Mouse (Mus musculus): ENCODE data around the gene Olfr906. TPM values are rescaled to one million over a fixed set of nuclear protein-coding genes. Genes with fewer than 3 reads are reported as not detected.

The Olfr906 gene
- not detected in 2 replicates for polyA plus RNA-seq (2015; fragmentation: Nextera tagmentation; extraction: Ambion mirVana)

DNA sequence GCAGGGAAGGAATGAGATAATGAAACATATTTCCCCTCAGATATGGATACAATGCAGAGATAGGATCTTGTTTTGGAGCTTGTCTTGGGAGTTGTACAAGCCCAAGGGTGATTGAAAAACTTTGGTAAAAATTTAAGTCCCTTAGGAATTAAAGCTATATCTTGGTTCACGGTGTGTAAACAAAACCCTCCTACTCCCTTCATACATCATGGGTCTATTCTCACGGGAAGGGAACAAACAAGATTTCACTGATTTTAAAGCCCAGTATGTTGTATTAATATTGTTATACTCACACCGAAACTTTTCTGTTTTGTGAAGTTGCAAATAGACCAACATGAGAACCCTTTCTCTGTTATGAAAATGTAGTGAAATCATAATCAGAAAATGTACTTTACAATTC lies at the start of gene Olfr906:
TSS of gene Olfr906 (plus strand) at position 301 of the 400 bp plus-strand sequence.
- Histone ChIP-seq H3K9ac (ENCODE audit: low read depth, low read length) (no peak within 1 kb of the TSS), H3K9me3 (replicated peaks; ENCODE audit: low read length) (no peaks in the 10 kb centered on the region), H3K4me1 (replicated peaks; ENCODE audit: insufficient read depth, low read length) (no peaks in the 10 kb centered on the region), H3K4me3 (replicated peaks; ENCODE audit: low read depth, low read length) (no peak within 1 kb of the TSS), H3K27me3 (ENCODE audit: insufficient read depth, low read length) (no peaks in the 10 kb centered on the region), H3K4me2 (ENCODE audit: low read length) (no peak within 1 kb of the TSS), H3K36me3 (ENCODE audit: insufficient read depth, low read length) (no peaks in the 10 kb centered on the region), H3K27ac (no peak within 1 kb of the TSS)
- TF ChIP-seq CTCF (IDR thresholded peaks at IDR 0.05; ENCODE audit: low read depth), result no peak
- WGBS, result 77% methylated on average over 3 of the region's 3 CpGs
- ATAC-seq (replicated peaks; ENCODE audit: low FRiP score, low read depth), result no peak
- no peak for DNase-seq (ENCODE audit: low spot score)

GRCm38 (mm10) chr9:38447352-38447751 lies 39.5 kb upstream of the Olfr906 start, which contains the start of gene Olfr902:
Olfr902 (plus strand) TSS chr9:38447652.
- Histone ChIP-seq H3K36me3 (ENCODE audit: insufficient read depth, low read length) (no peaks in the 10 kb centered on the region), H3K4me3 (replicated peaks; ENCODE audit: low read depth, low read length) (no peak within 1 kb of the TSS), H3K4me1 (replicated peaks; ENCODE audit: insufficient read depth, low read length) (no peaks in the 10 kb centered on the region), H3K4me2 (ENCODE audit: low read length) (no peak within 1 kb of the TSS), H3K9me3 (replicated peaks; ENCODE audit: low read length) (no peaks in the 10 kb centered on the region), H3K27me3 (ENCODE audit: insufficient read depth, low read length) (no peaks in the 10 kb centered on the region), H3K9ac (ENCODE audit: low read depth, low read length) (no peak within 1 kb of the TSS), H3K27ac (no peak within 1 kb of the TSS)
- TF ChIP-seq CTCF (IDR thresholded peaks at IDR 0.05; ENCODE audit: low read depth), result no peak
- 79% methylated on average over 5 of the region's 5 CpGs for WGBS
- DNase-seq (ENCODE audit: low spot score) (no peak), ATAC-seq (replicated peaks; ENCODE audit: low FRiP score, low read depth) (no peak)

GRCm38 (mm10) chr9:38462844-38463243 lies 24.0 kb upstream of the Olfr906 start, which contains the start of gene Olfr904:
Olfr904 (plus strand) TSS chr9:38463144.
- H3K9ac ChIP-seq (ENCODE audit: low read depth, low read length), result no peak within 1 kb of the TSS
- no peaks in the 10 kb centered on the region for H3K27me3 ChIP-seq (ENCODE audit: insufficient read depth, low read length)
- no peaks in the 10 kb centered on the region for H3K9me3 ChIP-seq (replicated peaks; ENCODE audit: low read length)
- no peaks in the 10 kb centered on the region for H3K36me3 ChIP-seq (ENCODE audit: insufficient read depth, low read length)
- no peaks in the 10 kb centered on the region for H3K4me1 ChIP-seq (replicated peaks; ENCODE audit: insufficient read depth, low read length)
- no peak within 1 kb of the TSS for H3K4me3 ChIP-seq (replicated peaks; ENCODE audit: low read depth, low read length)
- no peak for TF ChIP-seq CTCF (IDR thresholded peaks at IDR 0.05; ENCODE audit: low read depth)
- H3K4me2 ChIP-seq (ENCODE audit: low read length), result no peak within 1 kb of the TSS
- H3K27ac ChIP-seq, result no peak within 1 kb of the TSS
- DNase-seq (ENCODE audit: low spot score) (no peak), ATAC-seq (replicated peaks; ENCODE audit: low FRiP score, low read depth) (no peak)

DNA sequence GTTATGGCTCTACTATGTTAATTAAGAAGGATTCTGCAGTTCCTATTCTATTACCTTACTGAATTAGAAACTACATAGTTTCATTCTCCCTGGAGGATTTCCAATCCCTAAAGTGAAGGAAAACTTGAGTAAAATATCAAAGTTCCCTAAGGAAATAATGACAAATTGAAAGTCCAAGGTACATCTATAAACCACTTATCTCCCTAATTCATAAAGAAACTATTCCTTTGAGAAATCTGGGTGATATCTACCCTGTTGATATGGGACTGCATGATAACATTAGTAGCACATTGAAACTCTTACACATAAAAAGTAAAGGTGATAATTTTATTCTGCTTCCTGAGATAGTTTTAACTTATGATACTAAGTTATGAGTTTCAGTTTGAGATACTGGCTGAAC lies 16.1 kb upstream of the Olfr906 start, which contains the start of gene Olfr905:
TSS of gene Olfr905 (plus strand) at position 301 of the 400 bp plus-strand sequence.
- Histone ChIP-seq H3K4me2 (ENCODE audit: low read length) (no peak within 1 kb of the TSS), H3K9me3 (replicated peaks; ENCODE audit: low read length) (no peaks in the 10 kb centered on the region), H3K4me1 (replicated peaks; ENCODE audit: insufficient read depth, low read length) (no peaks in the 10 kb centered on the region), H3K27ac (no peak within 1 kb of the TSS), H3K36me3 (ENCODE audit: insufficient read depth, low read length) (no peaks in the 10 kb centered on the region), H3K4me3 (replicated peaks; ENCODE audit: low read depth, low read length) (no peak within 1 kb of the TSS), H3K27me3 (ENCODE audit: insufficient read depth, low read length) (no peaks in the 10 kb centered on the region), H3K9ac (ENCODE audit: low read depth, low read length) (no peak within 1 kb of the TSS)
- ATAC-seq (replicated peaks; ENCODE audit: low FRiP score, low read depth), result no peak
- DNase-seq (ENCODE audit: low spot score), result no peak
- no peak for TF ChIP-seq CTCF (IDR thresholded peaks at IDR 0.05; ENCODE audit: low read depth)

DNA sequence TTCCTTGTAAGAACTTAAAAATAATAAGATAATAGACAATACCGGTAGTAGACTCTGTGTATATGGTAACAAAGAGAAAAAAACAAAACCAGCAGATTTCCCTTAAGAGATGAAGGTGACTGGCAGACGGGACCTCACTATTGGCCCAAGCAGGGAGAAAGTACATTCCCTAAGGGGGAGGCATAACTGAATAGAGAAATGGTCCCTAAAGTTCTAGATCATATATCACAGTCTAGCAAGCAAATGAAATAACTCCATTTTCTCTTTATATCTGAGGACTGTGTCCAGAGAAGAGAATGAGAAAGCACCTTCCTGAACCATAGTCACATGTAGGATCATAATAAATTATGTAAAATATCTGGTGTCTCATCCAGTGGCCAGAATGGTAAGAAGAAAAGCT lies 8.6 kb downstream of the Olfr906 start, which contains the start of gene Olfr907:
TSS of gene Olfr907 (plus strand) at position 301 of the 400 bp plus-strand sequence.
- no peak for TF ChIP-seq CTCF (IDR thresholded peaks at IDR 0.05; ENCODE audit: low read depth)

GRCm38 (mm10) chr9:38512353-38512752 lies 25.5 kb downstream of the Olfr906 start:
- H3K27me3 ChIP-seq (ENCODE audit: insufficient read depth, low read length), result no peaks in the 10 kb centered on the region
- no peak for DNase-seq (ENCODE audit: low spot score)
- no peak for TF ChIP-seq CTCF (IDR thresholded peaks at IDR 0.05; ENCODE audit: low read depth)
- H3K36me3 ChIP-seq (ENCODE audit: insufficient read depth, low read length), result no peaks in the 10 kb centered on the region
- no peak for ATAC-seq (replicated peaks; ENCODE audit: low FRiP score, low read depth)
- no peaks in the 10 kb centered on the region for H3K4me1 ChIP-seq (replicated peaks; ENCODE audit: insufficient read depth, low read length)
- 74% methylated on average over 2 of the region's 2 CpGs for WGBS
- no peaks in the 10 kb centered on the region for H3K9me3 ChIP-seq (replicated peaks; ENCODE audit: low read length)
- H3K27ac ChIP-seq, result no peak overlapping the region
- H3K4me3 ChIP-seq (replicated peaks; ENCODE audit: low read depth, low read length), result no peak overlapping the region
- H3K4me2 ChIP-seq (ENCODE audit: low read length), result no peak overlapping the region
- H3K9ac ChIP-seq (ENCODE audit: low read depth, low read length), result no peak overlapping the region

More for the DNA sequence above, 8.6 kb downstream of the Olfr906 start, which contains the start of gene Olfr907:
- ATAC-seq (replicated peaks; ENCODE audit: low FRiP score, low read depth) (no peak), DNase-seq (ENCODE audit: low spot score) (no peak)
- no peak within 1 kb of the TSS for H3K4me3 ChIP-seq (replicated peaks; ENCODE audit: low read depth, low read length)
- H3K9me3 ChIP-seq (replicated peaks; ENCODE audit: low read length), result no peaks in the 10 kb centered on the region
- no peak within 1 kb of the TSS for H3K9ac ChIP-seq (ENCODE audit: low read depth, low read length)
- no peaks in the 10 kb centered on the region for H3K4me1 ChIP-seq (replicated peaks; ENCODE audit: insufficient read depth, low read length)
- H3K27me3 ChIP-seq (ENCODE audit: insufficient read depth, low read length), result no peaks in the 10 kb centered on the region
- no peaks in the 10 kb centered on the region for H3K36me3 ChIP-seq (ENCODE audit: insufficient read depth, low read length)
- H3K27ac ChIP-seq, result no peak within 1 kb of the TSS
- 77% methylated on average over 2 of the region's 2 CpGs for WGBS
- no peak within 1 kb of the TSS for H3K4me2 ChIP-seq (ENCODE audit: low read length)

GRCm38 (mm10) chr9:38521280-38521679 lies 34.4 kb downstream of the Olfr906 start, which contains the start of gene Olfr911-ps1:
Olfr911-ps1 (plus strand) TSS chr9:38521580.
- Histone ChIP-seq H3K27ac (no peak within 1 kb of the TSS), H3K4me3 (replicated peaks; ENCODE audit: low read depth, low read length) (no peak within 1 kb of the TSS), H3K36me3 (ENCODE audit: insufficient read depth, low read length) (no peaks in the 10 kb centered on the region), H3K4me2 (ENCODE audit: low read length) (no peak within 1 kb of the TSS), H3K27me3 (ENCODE audit: insufficient read depth, low read length) (no peaks in the 10 kb centered on the region), H3K4me1 (replicated peaks; ENCODE audit: insufficient read depth, low read length) (no peaks in the 10 kb centered on the region), H3K9ac (ENCODE audit: low read depth, low read length) (no peak within 1 kb of the TSS), H3K9me3 (replicated peaks; ENCODE audit: low read length) (no peaks in the 10 kb centered on the region)
- ATAC-seq (replicated peaks; ENCODE audit: low FRiP score, low read depth) (no peak), DNase-seq (ENCODE audit: low spot score) (no peak)
- no peak for TF ChIP-seq CTCF (IDR thresholded peaks at IDR 0.05; ENCODE audit: low read depth)
- 79% methylated on average over 1 of the region's 1 CpGs for whole genome bisulfite sequencing

Measured in kidney, postnatal 0 days (tissue).